Mouse (Mus musculus) heart, embryonic 13.5 days (tissue): ENCODE measurements around the gene Kif6. TPM values are rescaled to one million over a fixed set of nuclear protein-coding genes. Genes with fewer than 3 reads are reported as not detected.

ENCODE experiments used
- ATAC-seq: fragments of 200-750 bp; cut with Nextera tagmentation; 2 replicates; pipeline ENCODE4 v1.8.0; 2017; ENCODE audit warnings: moderate TSS enrichment; ENCODE audit not compliant: insufficient number of reproducible peaks, low FRiP score, low TSS enrichment; ENCODE audit errors: extremely low read depth
- H3K27ac ChIP-seq: fragments of 300-500 bp; sonication (generic); replicated peaks from 2 replicates; pipeline ENCODE4 v1.5.1; 2015; ENCODE audit warnings: moderate library complexity, mild to moderate bottlenecking, inconsistent platforms
- H3K27me3 ChIP-seq: fragments of 300-500 bp; sonication (generic); replicated peaks from 2 replicates; pipeline ENCODE4 v1.6.1; 2015; ENCODE audit warnings: mild to moderate bottlenecking, inconsistent platforms
- H3K36me3 ChIP-seq: fragments of 300-500 bp; sonication (generic); 2 replicates; pipeline ENCODE4 v1.6.1; 2015; ENCODE audit warnings: mild to moderate bottlenecking, inconsistent platforms
- H3K4me1 ChIP-seq: fragments of 300-500 bp; sonication (generic); 2 replicates; pipeline ENCODE4 v1.6.1; 2015; ENCODE audit warnings: inconsistent platforms
- H3K4me2 ChIP-seq: fragments of 300-500 bp; sonication (generic); 2 replicates; pipeline ENCODE4 v1.6.1; 2015; ENCODE audit warnings: inconsistent platforms, mild to moderate bottlenecking, moderate library complexity
- H3K4me3 ChIP-seq: fragments of 300-500 bp; sonication (generic); 2 replicates; pipeline ENCODE4 v1.5.1; 2015; ENCODE audit warnings: moderate library complexity, mild to moderate bottlenecking, inconsistent platforms
- H3K9ac ChIP-seq: fragments of 300-500 bp; sonication (generic); 2 replicates; pipeline ENCODE4 v1.6.1; 2015; ENCODE audit warnings: inconsistent platforms, mild to moderate bottlenecking, moderate library complexity
- H3K9me3 ChIP-seq: fragments of 300-500 bp; sonication (generic); 2 replicates; pipeline ENCODE4 v1.6.1; 2016; ENCODE audit warnings: inconsistent platforms
- WGBS: fragments of 180-500 bp; shearing (Covaris S2); methylation state at CpG from one replicate; pipeline ENCODE4 v1.1.7; 2015; ENCODE audit warnings: mixed read lengths; 5-methylcytosine and 5-hydroxymethylcytosine counted together
- polyA plus RNA-seq: library from polyadenylated mRNA; unstranded; fragments of >200 nt; fragmentation: Nextera tagmentation; extraction: Ambion mirVana; gene quantifications from 2 replicates; pipeline ENCODE4 v1.2.1, GENCODE M21; 2015

Gene Kif6
- polyA plus RNA-seq, result 1.2 and 1.6 TPM in 2 replicates

DNA sequence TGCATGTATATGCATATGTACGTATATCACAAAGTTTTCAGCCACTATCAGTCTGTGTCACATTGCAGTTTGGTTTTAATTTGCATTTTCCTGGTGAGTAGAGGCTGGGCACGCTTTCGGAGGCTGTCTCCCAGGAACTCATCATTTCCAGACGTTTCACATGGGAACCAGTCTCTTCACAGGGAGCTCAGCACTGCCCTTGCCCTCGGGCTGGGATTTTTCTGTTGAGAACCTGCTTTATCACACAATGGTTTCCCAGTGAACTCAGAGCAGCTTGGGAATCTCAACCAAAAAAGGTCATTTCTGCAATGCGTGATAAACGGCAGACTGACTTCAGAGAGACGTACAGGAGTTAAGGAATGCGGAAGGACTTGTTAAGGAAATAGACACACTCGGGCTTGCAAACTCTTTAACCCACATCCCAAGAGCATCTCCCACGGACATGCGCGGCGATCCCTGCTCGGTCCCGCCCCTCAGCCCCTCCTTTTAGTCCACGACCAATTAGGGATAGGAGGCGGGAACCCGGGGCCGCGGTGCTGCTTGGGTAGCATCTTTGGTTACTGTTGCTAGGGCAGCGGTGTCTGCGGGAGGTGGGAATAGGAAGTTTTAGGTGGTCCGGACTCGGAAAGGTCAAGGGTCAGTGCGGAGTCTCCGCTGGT lies at the start of gene Kif6:
Gene Kif6 (plus strand): TSS at position 560 of the 659 bp plus-strand sequence.
- ATAC-seq, result peak; percentile 73
- Histone ChIP-seq H3K9me3 (no peaks in the 10 kb centered on the region), H3K36me3 (no peaks in the 10 kb centered on the region), H3K4me2 (peak within 1 kb of the TSS; percentile 97), H3K4me1 (peaks cover 13% of the 10 kb centered on the region), H3K27me3 (no peaks in the 10 kb centered on the region), H3K4me3 (peak within 1 kb of the TSS; percentile 75), H3K9ac (peak within 1 kb of the TSS; percentile 82), H3K27ac (peak within 1 kb of the TSS; percentile 59)
- WGBS, result 2% methylated on average over 27 of the region's 27 CpGs

DNA sequence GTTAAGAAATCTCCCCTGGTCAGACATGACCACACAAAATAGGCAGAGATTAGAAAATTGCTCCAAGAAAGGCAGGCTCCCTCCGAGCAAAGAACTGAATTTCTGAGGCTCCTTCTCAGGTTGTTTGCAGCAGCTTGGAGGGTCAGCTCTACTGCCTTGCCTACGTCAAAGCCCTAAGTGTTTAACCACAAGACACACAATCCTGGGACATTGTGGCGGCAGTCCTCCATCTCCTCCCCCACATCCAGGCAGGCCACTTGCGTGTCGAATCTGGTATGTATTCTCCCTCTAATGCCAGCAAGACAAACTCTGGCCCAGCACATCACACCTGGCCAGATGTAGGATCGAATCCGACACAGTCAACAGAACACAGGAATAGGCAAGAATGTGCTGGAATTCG lies 46.2 kb upstream of the Kif6 start:
- Histone ChIP-seq H3K9ac (no peak overlapping the region), H3K9me3 (peaks cover 6% of the 10 kb centered on the region; the same call in 1 of the 2 replicates), H3K4me1 (peaks cover 7% of the 10 kb centered on the region), H3K27me3 (peaks cover 14% of the 10 kb centered on the region), H3K27ac (no peak overlapping the region), H3K4me2 (no peak overlapping the region), H3K4me3 (no peak overlapping the region), H3K36me3 (no peaks in the 10 kb centered on the region)
- WGBS, result 70% methylated on average over 8 of the region's 8 CpGs
- ATAC-seq, result no peak

DNA sequence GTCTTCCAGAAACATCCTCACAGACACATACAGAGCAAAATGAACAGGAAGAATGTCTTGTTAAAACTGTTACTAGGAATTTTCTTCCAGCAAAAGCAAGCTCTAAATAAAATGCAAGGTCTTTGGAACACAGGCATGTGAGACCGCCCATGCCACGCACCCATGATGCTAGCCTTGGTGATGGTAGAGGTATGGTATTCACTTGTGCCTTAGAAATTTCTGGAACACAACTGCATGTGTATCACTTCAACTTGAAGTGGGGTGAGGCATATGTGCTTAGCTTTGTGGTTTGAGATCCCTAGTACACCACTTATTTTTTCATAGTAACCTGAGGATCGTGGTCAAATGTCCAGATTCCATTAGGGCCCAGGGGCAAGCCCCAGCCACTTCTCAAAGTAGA lies 37.6 kb upstream of the Kif6 start:
- 90% methylated on average over 3 of the region's 3 CpGs for WGBS
- Histone ChIP-seq H3K4me1 (no peaks in the 10 kb centered on the region), H3K27me3 (no peaks in the 10 kb centered on the region), H3K9me3 (no peaks in the 10 kb centered on the region), H3K4me2 (no peak overlapping the region), H3K4me3 (no peak overlapping the region), H3K27ac (no peak overlapping the region), H3K9ac (no peak overlapping the region), H3K36me3 (no peaks in the 10 kb centered on the region)
- no peak for ATAC-seq

DNA sequence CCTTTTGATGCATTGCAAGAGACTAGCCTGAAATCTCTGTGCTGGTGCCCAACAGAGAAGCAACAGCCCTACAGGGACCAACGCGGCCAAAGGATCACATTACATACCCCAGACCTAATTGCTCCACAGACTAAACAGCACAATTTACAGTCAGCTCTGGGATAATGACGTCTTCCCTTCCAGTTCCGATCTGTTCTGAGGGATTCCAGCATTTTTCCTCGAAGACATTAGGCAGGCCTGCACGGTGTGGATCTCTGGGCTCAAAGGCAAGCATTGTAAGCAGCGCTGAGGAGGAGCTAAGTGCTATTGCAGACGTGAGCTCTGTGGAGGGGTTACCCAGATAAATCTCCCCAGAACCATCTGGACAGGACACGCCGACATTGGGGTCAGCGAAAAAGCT lies 32.5 kb upstream of the Kif6 start:
- 52% methylated on average over 11 of the region's 11 CpGs for WGBS
- Histone ChIP-seq H3K36me3 (no peaks in the 10 kb centered on the region), H3K9ac (no peak overlapping the region), H3K27me3 (no peaks in the 10 kb centered on the region), H3K9me3 (no peaks in the 10 kb centered on the region), H3K4me3 (no peak overlapping the region), H3K4me1 (no peaks in the 10 kb centered on the region), H3K4me2 (no peak overlapping the region), H3K27ac (no peak overlapping the region)
- ATAC-seq, result no peak

DNA sequence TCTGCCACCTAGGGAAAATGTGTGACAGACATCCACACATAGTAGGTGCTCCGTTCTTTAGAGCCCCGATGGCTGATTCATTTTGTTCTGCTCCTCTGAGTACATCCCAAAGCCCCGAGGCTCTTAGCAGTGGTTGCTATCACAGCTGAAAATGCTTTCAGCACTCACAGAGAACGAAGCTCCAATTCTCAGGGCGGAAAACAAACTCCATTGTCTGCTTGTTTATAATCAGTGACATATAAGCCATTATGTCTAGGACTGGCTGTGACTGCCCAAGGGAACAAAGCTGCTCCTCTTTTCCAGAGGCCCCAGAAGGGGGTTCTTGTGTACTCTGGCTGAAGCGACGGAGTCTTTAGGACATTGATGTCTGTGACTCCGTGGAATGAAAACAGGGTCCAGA lies 24.9 kb upstream of the Kif6 start:
- 55% methylated on average over 8 of the region's 8 CpGs for WGBS
- Histone ChIP-seq H3K4me2 (no peak overlapping the region), H3K27ac (no peak overlapping the region)

DNA sequence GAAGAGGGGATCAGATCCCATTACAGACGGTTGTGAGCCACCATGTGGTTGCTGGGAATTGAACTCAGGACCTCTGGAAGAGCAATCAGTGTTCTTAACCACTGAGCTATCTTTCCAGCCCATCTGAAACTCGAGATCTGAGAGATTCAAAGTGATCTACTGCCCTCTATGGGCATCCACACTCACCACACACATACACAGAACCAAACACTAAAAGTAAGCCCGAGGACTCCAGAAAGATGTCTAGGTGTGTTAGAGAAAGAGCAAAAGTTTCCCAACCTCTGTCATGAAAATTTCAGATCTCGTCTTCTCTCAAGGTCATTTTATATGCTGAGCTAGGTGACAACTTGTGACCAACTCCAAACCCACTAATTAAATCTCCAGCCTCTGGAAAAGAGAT lies 9.5 kb upstream of the Kif6 start:
- Histone ChIP-seq H3K27ac (no peak overlapping the region), H3K36me3 (no peaks in the 10 kb centered on the region), H3K9ac (no peak overlapping the region), H3K4me2 (no peak overlapping the region), H3K4me1 (no peaks in the 10 kb centered on the region), H3K27me3 (no peaks in the 10 kb centered on the region), H3K4me3 (no peak overlapping the region), H3K9me3 (peaks cover 13% of the 10 kb centered on the region; the same call in 1 of the 2 replicates)
- no peak for ATAC-seq
- WGBS, result 69% methylated on average over 4 of the region's 4 CpGs

More for the DNA sequence above, 24.9 kb upstream of the Kif6 start:
- Histone ChIP-seq H3K36me3 (no peaks in the 10 kb centered on the region), H3K9ac (no peak overlapping the region), H3K4me3 (no peak overlapping the region), H3K27me3 (no peaks in the 10 kb centered on the region), H3K4me1 (no peaks in the 10 kb centered on the region), H3K9me3 (no peaks in the 10 kb centered on the region)
- no peak for ATAC-seq

DNA sequence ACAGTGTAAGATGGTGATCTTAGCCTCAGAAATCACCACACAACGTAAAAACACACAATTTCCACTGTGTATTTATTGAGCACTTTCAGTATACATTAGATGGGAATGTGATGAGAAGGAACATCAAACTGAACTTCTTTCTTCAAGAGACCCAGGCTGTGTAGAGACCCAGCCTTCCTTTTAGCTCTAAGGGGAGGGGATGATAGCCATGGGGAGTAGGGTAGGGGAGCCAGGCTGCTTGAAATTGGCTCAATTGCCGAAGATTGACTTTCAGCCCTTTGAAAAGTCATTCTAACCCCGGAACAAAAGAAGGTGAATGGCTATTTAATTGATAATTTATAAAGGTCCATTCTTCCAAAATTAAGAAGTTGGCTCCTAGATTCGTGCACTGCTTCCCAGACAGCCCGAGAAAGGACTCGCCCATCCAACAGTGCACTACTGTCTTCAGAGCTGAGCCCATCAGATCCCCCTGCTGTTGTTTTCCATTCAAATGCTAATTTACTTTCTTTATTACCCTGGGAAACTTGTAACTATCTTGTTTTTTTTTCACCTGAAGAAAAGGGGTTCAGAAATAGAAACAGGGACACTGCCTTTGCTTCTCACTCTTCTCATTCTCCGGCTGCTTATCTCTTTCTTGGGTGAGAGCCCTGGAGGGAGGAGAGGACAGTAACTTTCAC lies 7.4 kb upstream of the Kif6 start:
- no peak for ATAC-seq
- H3K27me3 ChIP-seq, result no peaks in the 10 kb centered on the region
- no peak overlapping the region for H3K9ac ChIP-seq
- WGBS, result 55% methylated on average over 7 of the region's 7 CpGs
- H3K36me3 ChIP-seq, result no peaks in the 10 kb centered on the region
- peaks cover 13% of the 10 kb centered on the region; the same call in 1 of the 2 replicates for H3K9me3 ChIP-seq
- no peak overlapping the region for H3K4me2 ChIP-seq
- H3K4me3 ChIP-seq, result no peak overlapping the region
- no peak overlapping the region for H3K27ac ChIP-seq
- H3K4me1 ChIP-seq, result no peaks in the 10 kb centered on the region

DNA sequence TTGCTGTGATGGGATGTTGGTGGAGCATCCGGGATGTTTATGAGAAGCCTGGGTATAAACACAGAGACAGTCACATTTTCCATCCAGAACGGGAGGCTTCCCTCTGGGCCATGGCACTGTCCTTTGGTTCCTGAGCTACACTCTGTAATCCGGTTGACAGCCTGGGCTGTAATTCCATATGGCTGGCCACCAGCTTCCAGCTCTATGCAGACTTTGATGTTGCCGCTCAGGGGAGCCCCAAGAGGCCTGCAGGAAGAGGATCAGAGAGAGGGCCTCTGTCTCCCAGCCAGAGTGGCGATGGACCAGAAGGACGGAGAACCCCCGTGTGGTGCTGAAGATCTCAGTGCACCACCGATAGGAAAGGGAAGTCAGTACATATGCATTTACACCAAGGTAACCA lies 4.6 kb upstream of the Kif6 start:
- ATAC-seq, result no peak

DNA sequence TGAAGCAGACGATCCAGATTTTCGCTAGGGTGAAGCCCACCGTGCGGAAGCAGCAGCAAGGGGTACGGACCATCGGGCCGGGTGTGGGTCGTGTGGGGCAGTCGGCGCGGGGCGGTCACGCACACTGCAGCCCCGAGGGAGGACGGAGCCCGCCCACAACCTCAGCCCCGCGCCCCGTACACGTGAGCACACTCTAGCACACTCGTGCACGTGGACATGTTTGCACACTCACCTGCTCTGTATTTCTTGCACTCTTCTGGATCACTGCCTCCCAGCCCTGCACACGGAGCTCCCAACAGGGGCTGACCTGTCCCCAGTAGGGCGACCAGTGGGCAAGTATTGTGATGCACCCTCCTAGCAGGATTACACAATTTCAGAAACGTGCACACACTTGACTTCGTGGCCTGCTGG lies 310 bp downstream of the Kif6 start:
- no peaks in the 10 kb centered on the region for H3K36me3 ChIP-seq
- WGBS, result under 1% methylated on average over 26 of the region's 26 CpGs
- H3K9me3 ChIP-seq, result no peaks in the 10 kb centered on the region
- H3K27ac ChIP-seq, result no peak overlapping the region
- peak overlapping the region; percentile 97 for H3K4me2 ChIP-seq
- H3K9ac ChIP-seq, result peak overlapping the region; percentile 82
- peak; percentile 55; the same call in 1 of the 2 replicates for ATAC-seq
- H3K4me3 ChIP-seq, result peak overlapping the region; percentile 75
- peaks cover 13% of the 10 kb centered on the region for H3K4me1 ChIP-seq
- no peaks in the 10 kb centered on the region for H3K27me3 ChIP-seq

More for the DNA sequence above, 4.6 kb upstream of the Kif6 start:
- Histone ChIP-seq H3K9me3 (peaks cover 6% of the 10 kb centered on the region; the same call in 1 of the 2 replicates), H3K36me3 (no peaks in the 10 kb centered on the region), H3K27me3 (no peaks in the 10 kb centered on the region), H3K9ac (no peak overlapping the region), H3K4me1 (peaks cover 6% of the 10 kb centered on the region), H3K4me2 (no peak overlapping the region), H3K4me3 (no peak overlapping the region), H3K27ac (no peak overlapping the region)
- 40% methylated on average over 8 of the region's 8 CpGs for WGBS

DNA sequence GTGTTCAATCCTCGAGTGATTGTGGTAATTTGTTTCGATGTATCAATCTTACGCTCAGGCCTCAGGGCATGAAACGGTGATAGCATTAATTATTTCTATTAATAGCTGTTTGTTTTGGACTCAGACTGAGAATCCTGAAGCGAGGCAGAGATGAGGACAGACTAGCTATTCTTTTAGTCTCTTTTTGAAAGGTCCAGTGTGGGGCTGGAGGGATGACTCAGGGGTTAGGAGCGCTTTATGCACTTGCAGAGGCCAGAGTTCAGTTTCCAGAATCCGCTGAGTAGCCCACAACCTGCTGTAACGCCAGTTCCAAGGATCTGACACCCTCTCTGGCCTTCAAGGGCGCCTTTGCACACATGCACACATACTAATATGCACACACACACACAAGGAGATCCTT lies 9.6 kb downstream of the Kif6 start:
- H3K27me3 ChIP-seq, result no peaks in the 10 kb centered on the region
- ATAC-seq, result no peak

DNA sequence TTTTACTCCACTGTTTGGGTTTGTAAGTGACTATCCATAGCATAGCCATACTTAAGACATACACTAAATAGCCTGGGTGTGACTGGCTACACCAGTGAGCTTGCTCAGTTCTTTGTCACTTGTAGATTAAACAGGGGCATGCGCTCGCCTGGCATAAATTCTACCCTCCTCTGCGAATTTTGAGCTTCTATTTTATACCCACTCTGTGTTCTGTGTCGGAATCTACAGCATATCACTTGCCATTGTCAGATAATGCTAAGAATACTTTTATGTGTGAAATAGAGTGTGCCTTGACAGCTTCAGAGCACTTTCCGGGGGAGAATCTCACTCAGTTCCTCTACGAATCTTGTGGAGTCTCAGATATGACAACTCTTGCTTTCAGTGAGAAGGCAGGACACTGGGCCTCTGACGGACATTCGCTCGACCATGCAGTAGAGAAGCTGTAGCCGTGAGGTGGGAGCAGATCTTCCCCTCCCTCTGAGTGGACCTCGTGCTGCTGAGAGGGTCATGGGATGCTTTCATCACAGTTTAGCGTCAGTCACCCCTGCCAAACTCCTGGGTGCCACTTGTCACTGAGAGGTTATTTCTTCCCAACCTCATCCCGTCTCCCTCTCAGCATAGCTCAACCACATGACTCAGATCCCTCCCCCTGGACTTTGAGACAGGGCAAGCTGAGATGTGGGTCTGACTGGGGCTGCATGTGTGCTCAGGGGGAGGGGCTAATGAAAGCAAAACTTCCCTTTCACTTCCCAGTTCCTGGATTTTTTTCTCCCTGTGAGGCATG lies 12.3 kb downstream of the Kif6 start:
- no peaks in the 10 kb centered on the region for H3K27me3 ChIP-seq
- 37% methylated on average over 13 of the region's 13 CpGs for WGBS
- peak overlapping the region; percentile 35 for H3K4me2 ChIP-seq
- H3K4me3 ChIP-seq, result no peak overlapping the region
- H3K36me3 ChIP-seq, result no peaks in the 10 kb centered on the region
- peaks cover 3% of the 10 kb centered on the region; the same call in 1 of the 2 replicates for H3K9me3 ChIP-seq
- peak; percentile 65 for ATAC-seq
- peaks cover 44% of the 10 kb centered on the region for H3K4me1 ChIP-seq
- H3K27ac ChIP-seq, result peak overlapping the region; percentile 78
- 0 out of 2 replicates have a peak overlapping the region, but pooled peaks have one; percentile 10 for H3K9ac ChIP-seq

More for the DNA sequence above, 9.6 kb downstream of the Kif6 start:
- no peaks in the 10 kb centered on the region for H3K36me3 ChIP-seq
- peaks cover 3% of the 10 kb centered on the region; the same call in 1 of the 2 replicates for H3K9me3 ChIP-seq
- H3K9ac ChIP-seq, result 0 out of 2 replicates have a peak overlapping the region, but pooled peaks have one; percentile 19
- H3K4me1 ChIP-seq, result peaks cover 44% of the 10 kb centered on the region
- H3K27ac ChIP-seq, result peak overlapping the region; percentile 62
- WGBS, result 58% methylated on average over 9 of the region's 9 CpGs
- H3K4me3 ChIP-seq, result no peak overlapping the region
- no peak overlapping the region for H3K4me2 ChIP-seq
